Mouse (Mus musculus): Measurements from ENCODE around the gene Slc15a5. TPM values are rescaled to one million over a fixed set of nuclear protein-coding genes. Genes with fewer than 3 reads are reported as not detected.

Gene Slc15a5
- total RNA-seq, 4 experiments from 2014 or later: 0.63 to 21.8 (median 10.9) TPM

DNA sequence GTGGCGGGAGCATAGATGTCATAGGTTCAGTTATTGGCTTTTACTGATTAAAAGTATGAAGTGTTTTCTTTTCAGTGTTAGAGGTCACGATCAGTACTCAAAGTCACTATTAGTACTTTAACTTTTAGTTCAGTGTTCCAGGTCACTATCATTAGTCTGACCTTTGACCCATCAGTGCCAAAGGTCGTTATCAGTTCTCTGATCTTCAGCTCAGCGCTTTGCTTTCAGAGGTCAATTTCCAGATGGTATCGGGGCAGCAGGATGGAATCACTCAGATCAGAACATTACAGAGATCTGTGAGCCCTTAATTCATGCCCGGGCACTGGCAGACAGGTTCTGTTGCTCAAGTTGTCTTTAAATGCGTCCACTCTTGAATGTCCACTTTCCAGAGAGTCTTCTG is 116.0 kb downstream of the Slc15a5 start:
- no peak for DNase-seq (ENCODE audit: low spot score in 2 of 2)

DNA sequence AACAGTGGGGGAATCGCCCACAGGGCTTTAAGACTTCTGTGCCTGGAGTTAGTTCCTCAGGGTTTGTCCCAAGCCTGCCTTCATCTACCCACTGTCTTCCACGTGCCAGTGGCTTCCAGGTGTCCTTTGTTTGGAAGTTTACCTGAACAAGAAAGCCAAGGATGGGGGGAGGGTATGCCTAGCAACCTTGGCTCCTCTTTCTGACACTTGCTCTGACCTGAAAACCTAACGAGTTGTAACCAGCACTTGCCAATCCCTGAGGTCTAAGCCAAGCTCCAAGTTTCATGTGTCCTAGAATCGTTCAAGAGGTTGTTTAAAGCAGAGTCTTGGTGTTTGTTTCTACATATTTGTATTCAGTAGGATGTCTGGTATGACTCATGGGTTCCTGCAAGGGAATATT is 116.9 kb downstream of the Slc15a5 start:
- no peak for DNase-seq (ENCODE audit: low spot score in 2 of 2)

DNA sequence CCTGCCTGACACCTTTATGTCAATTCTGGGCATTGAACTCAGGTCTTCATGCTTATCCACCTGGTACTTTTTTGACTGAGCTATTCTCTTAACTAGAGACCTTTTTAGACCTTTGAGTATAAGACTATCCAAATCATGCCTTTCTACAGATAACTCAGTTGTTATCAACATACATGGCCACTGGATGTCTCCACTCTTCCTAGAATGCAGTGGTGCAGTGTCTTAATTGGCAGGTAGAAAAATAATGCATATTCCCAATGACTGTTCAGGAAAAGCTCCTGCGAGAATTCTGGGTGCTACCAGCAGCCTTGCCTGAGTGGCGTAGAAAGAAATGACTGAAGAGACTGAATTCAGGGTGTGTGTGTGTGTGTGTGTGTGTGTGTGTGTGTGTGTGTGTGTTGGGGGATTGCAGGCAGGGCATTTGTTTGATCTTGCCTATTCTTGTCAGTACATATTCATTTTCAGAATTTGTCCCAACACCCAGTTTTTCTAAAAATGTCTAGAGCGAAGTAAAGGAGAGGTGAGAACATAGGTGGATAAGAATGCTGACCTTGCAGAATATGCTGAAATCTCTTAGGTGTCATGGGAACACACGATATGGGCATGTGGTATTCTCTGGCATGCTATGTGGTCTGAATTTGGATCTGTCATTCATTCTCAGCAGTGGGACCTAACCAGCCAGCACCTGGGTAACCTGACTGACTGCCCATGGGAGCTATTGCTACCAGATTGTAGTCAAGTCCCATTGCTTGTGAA is 119.5 kb downstream of the Slc15a5 start:
- DNase-seq (ENCODE audit: low spot score in 2 of 2): no peak

DNA sequence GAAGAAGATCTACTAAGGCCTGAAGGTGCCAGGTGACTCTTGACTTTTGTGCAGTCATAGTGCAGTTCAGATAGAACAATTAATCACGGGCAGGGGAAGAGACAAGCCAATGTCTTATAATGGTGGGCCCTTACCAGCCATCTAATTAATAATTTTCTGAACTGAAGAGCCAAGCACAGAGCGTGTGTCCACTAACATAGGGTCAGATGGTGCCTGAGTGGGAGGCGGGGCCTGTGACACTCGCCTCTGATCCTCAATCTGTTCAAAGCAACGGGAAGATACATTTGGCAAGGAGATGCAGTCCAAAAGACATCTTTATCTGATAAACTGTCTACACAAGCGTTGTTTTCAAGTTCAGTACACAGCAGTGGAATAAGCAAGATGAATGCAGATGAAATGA is 122.1 kb downstream of the Slc15a5 start:
- no peak for DNase-seq (ENCODE audit: low spot score in 2 of 2)

DNA sequence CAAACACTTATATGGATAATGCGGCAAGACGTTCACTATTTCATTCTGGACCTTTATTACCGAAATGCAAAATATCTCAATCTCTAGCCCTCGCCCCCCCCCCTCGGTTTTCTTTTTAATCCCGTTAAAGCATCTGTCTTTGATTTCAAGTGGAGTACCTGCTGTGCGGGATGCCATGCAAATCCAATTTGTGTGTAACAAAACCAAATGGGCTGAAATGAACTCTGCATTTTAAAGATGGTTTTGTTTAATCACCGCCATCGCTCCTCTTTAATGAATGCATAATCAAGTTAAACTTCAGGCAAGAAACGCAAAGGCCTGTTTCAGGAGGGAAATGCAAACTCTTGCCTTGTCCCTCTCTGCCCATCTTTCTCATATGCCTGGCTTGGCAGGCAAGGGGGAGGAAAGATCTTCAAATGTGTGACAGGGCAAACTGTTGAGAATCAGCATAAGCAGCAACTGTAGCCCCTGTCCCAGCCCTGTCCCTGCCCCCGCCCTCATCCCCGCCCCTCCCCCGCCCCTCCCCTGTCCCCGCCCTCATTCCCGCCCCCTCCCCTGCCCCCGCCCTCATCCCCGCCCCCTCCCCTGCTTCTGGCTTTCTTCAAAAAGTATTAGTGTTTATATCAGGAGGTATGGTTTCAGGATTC is 122.8 kb downstream of the Slc15a5 start:
- no peak for DNase-seq (ENCODE audit: low spot score in 2 of 2)

DNA sequence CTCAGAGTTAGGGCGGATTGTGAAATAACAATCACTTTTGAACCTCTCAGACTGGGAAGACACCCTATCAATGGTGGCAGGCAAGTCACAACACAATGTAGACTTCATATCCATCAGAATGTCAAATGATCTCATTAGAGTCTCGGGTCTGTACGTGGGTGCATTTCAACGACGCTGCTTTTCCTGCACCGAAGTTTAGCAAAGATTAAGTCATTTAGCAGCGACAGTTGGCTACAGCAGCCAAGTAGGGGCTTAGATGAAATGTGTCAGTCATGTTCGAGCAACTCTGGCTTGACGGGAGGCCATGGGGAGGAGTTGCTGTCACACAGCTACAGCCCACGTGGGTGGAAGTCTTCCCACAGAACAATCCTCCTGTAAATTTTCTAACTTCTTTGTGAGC is 133.2 kb downstream of the Slc15a5 start:
- no peak for DNase-seq (ENCODE audit: low spot score in 2 of 2)

DNA sequence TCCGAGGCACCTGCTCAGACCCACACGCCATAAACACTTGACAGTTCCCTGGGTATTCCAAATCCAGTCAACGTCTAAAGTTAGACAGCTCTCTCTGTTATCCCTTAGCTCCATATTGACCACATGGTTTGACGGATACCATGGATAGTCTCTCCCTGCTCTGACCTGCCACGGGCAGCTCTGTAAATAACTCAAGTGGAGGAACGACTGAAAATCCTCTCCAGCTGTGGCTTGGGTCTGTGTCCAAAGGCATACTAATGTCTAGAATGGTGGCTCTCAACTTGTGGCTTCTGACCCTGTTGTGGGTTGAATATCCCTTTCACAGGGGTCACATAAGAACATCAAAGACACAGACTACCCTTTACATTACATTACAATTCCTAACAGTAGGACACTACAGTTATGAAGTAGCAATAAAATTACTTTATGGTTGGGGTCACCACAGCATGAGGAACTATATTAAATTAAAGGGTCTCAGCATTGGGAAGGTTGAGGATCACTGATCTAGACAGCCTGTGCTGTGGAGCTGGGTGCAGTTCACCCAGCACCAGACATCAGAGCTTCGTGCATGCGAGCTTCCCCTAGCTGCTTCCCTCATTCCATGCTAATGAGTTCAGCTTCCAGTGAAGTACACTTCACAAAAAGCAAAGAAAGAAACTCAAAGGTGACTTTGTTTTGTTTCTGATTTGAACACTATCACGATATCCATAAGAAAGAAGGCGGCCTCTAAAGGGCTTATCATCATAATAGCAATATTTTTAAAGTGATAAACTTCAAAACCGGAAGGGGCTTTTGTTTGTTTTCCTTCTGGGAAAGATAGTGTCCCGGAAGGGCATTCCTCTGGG is 139.1 kb downstream of the Slc15a5 start:
- no peak for DNase-seq (ENCODE audit: low spot score in 2 of 2)

DNA sequence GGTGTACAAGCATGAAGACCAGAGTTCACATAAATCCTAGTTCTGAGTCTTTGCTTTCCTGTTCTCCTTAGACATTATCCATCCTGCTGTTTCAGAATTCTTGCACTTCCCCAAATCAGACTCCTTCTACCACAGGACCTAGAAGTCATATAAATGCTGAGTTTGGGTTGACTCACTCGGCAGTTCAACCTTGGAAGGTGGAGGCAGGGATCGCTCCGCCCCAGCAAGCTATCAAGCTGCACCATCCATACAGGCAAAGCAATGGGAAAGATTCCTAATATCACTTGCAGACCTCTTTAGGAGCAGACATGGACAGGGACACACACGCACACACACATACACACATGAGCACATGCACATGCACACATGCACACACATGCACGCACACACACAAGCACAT is 142.2 kb downstream of the Slc15a5 start:
- DNase-seq (ENCODE audit: low spot score in 2 of 2): no peak

DNA sequence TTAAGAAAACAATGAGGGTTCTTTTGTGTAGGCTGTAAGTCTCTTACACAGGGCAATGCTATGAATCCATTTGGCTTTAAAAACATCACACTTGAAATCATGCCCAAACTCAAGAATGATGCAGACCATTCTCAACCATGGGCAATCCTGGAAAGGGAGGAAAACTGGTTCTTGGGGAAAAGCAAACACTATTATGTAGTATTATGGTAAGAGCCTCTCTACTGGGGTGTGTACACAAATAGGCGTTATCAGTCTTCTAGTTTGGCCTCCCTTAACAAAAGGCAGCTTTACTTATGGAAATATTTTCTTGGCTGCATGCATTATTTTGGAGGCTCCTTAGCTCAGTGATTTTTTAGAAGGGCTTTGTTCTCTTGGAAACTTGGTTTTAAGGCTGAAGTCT is 143.4 kb downstream of the Slc15a5 start:
- DNase-seq (ENCODE audit: low spot score in 2 of 2): no peak

DNA sequence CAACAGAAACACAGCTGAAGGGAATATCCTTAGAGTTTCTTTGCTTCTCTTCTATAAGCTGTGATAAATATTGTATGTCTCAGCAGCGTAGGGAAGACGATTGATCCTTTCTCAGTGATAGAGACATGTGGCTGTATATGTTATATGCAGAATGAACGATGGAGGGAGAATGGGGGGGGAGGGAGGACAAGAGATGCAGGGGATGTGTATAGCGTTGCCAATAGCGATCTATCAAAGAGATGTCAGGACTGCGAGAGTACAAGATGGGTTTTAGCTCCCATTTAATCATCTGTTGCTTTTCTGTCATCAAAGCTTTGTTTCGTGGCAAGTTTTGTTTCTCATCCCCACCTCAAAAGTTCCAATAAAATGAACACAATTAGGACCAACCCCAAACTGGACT is 143.9 kb downstream of the Slc15a5 start:
- no peak for DNase-seq (ENCODE audit: low spot score in 2 of 2)

DNA sequence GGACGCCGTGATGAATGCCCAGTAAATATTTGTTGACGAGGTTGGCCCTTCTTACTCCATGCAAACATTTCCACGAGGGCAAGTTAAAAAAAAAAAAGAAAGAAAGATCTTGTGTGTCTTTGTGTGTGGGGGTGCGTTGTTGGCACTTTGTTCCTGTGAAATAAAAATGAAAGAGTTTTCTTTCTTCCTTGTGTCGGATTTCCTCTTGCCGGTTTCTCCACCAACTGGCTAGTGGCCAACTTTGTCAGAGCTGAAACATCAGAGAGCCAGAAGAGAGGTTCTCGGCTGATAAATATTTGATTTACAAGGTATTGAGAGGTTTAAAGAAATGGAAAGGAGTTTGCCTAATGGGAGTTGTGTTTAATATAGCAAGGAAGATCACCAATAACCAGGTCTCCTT is 144.4 kb downstream of the Slc15a5 start:
- DNase-seq (ENCODE audit: low spot score in 2 of 2): no peak

DNA sequence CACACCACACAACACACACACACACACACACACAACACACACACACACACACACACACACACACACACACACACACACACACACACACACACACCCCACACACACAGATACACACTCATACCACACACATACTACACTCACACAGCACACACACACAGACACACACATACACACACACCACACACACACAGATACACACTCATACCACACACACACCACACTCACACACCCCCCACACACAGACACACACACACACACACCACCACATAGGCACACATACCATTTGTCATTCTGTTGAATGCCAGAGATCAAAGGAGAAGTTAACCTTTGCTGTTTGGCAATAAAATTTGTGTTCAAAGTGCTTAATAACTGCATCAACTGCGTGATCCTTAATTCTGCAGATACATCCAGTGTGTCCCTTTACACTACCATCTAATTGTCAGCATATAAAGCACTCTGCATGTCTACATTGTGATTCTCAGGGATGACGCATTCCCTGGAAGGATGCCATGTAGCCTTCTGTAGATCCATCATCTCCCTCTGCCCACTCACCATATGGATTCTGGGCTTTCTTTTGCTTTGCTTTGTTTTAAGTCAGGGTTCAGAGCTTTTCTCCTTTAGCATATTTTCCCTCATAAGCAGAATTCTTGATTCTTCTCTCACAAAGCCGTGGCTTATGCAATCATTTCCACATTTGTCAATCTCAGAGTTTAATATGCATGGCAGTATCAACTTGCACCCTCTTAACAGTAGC is 145.0 kb downstream of the Slc15a5 start:
- DNase-seq (ENCODE audit: low spot score in 2 of 2): no peak

Other genes with a start within 250 kb of the Slc15a5 start
- gene Mgst1, start 60.4 kb upstream of the Slc15a5 start, total RNA-seq (2022): 10 to 100 TPM; 18.6 to 81.5 (median 59.4) TPM

Data from gastrocnemius, adult 8-10 months (tissue).